Mouse (Mus musculus) R1 (cell line): ENCODE results near the gene Sp3.
"Not testable (repeated sequence)": the region's sequence is repeated elsewhere in the genome, so short reads cannot be mapped to it uniquely, and the experiment has no call there.

ENCODE experiments used
- DNase-seq: peaks from one replicate; pipeline ENCODE4 v3.0.0-alpha.2; 2018; ENCODE audit warnings: low read depth, low spot score

The Sp3 gene

GRCm38 (mm10) chr2:72992497-72992896, 12.3 kb upstream of the Sp3 start:
- peak; percentile 55 for DNase-seq

- not testable (repeated sequence) for DNase-seq
These were observed 8.7 kb upstream of the Sp3 start for GRCm38 (mm10) chr2:72988945-72989344.

- no peak for DNase-seq
These were observed 6.4 kb upstream of the Sp3 start, which contains the start of gene Gm11084 for GRCm38 (mm10) chr2:72986616-72987015. TSS of gene Gm11084 (minus strand) at chr2:72986716.

GRCm38 (mm10) chr2:72985516-72985915, 5.3 kb upstream of the Sp3 start:
- peak; percentile 81 for DNase-seq

- no peak for DNase-seq
These were observed 4.6 kb upstream of the Sp3 start for GRCm38 (mm10) chr2:72984806-72985205.

GRCm38 (mm10) chr2:72983211-72983610, 3.0 kb upstream of the Sp3 start:
- no peak for DNase-seq

- no peak for DNase-seq
These were observed 2.0 kb upstream of the Sp3 start for GRCm38 (mm10) chr2:72982110-72982785.

- no peak for DNase-seq
These were observed 1.3 kb upstream of the Sp3 start for GRCm38 (mm10) chr2:72981441-72982109.

GRCm38 (mm10) chr2:72981075-72981420, 802 bp upstream of the Sp3 start:
- DNase-seq = no peak

- peak; percentile 88 for DNase-seq
These were observed 581 bp downstream of the Sp3 start for GRCm38 (mm10) chr2:72979659-72980071.

- DNase-seq = peak; percentile 83
These were observed 1.2 kb downstream of the Sp3 start for GRCm38 (mm10) chr2:72978901-72979658.

- peak; percentile 92 for DNase-seq
These were observed 1.8 kb downstream of the Sp3 start for GRCm38 (mm10) chr2:72978473-72978872.

GRCm38 (mm10) chr2:72977272-72977671, 3.0 kb downstream of the Sp3 start:
- no peak for DNase-seq

GRCm38 (mm10) chr2:72976036-72976435, 4.2 kb downstream of the Sp3 start:
- no peak for DNase-seq

GRCm38 (mm10) chr2:72970831-72971230, 9.4 kb downstream of the Sp3 start:
- no peak for DNase-seq

GRCm38 (mm10) chr2:72970302-72970701, 9.9 kb downstream of the Sp3 start:
- DNase-seq = no peak

GRCm38 (mm10) chr2:72968536-72968935, 11.7 kb downstream of the Sp3 start:
- DNase-seq = no peak

GRCm38 (mm10) chr2:72965450-72965849, 14.8 kb downstream of the Sp3 start:
- no peak for DNase-seq

- no peak for DNase-seq
These were observed 23.8 kb downstream of the Sp3 start for GRCm38 (mm10) chr2:72956415-72956814.

- no peak for DNase-seq
These were observed 27.3 kb downstream of the Sp3 start for GRCm38 (mm10) chr2:72952979-72953378.

GRCm38 (mm10) chr2:72935937-72936336, 44.3 kb downstream of the Sp3 start:
- no peak for DNase-seq

- DNase-seq = no peak
These were observed 48.1 kb downstream of the Sp3 start for GRCm38 (mm10) chr2:72932186-72932585.

- peak; percentile 36 for DNase-seq
These were observed 55.3 kb downstream of the Sp3 start for GRCm38 (mm10) chr2:72924981-72925380.
